Mouse (Mus musculus) intestine, postnatal 0 days (tissue): ENCODE measurements around the gene Ttc39a. TPM values are rescaled to one million over a fixed set of nuclear protein-coding genes. Genes with fewer than 3 reads are reported as not detected.

ENCODE experiments used
- ATAC-seq: fragments of 200-750 bp; cut with Nextera tagmentation; 2 replicates; pipeline ENCODE4 v1.8.0; 2017; ENCODE audit warnings: mild to moderate bottlenecking, moderate TSS enrichment, moderate library complexity
- H3K27ac ChIP-seq: fragments of 300-500 bp; sonication (generic); 2 replicates; pipeline ENCODE4 v1.5.1; 2014; ENCODE audit warnings: mild to moderate bottlenecking, low read depth, low read length, moderate library complexity
- H3K27me3 ChIP-seq: fragments of 300-500 bp; sonication (generic); replicated peaks from 2 replicates; pipeline ENCODE4 v1.6.1; 2014; ENCODE audit warnings: low read length, mixed read lengths; ENCODE audit not compliant: control insufficient read depth, insufficient read depth
- H3K36me3 ChIP-seq: fragments of 300-500 bp; sonication (generic); 2 replicates; pipeline ENCODE4 v1.6.1; 2014; ENCODE audit warnings: mild to moderate bottlenecking, moderate library complexity; ENCODE audit not compliant: control insufficient read depth, insufficient read depth
- H3K4me1 ChIP-seq: fragments of 300-500 bp; sonication (generic); replicated peaks from 2 replicates; pipeline ENCODE4 v1.6.1; 2014; ENCODE audit warnings: antibody characterized with exemption, low read length, mixed read lengths; ENCODE audit not compliant: control insufficient read depth, insufficient read depth
- H3K4me2 ChIP-seq: fragments of 300-500 bp; sonication (generic); replicated peaks from 2 replicates; pipeline ENCODE4 v1.6.1; 2014; ENCODE audit warnings: low read depth, mild to moderate bottlenecking, moderate library complexity
- H3K4me3 ChIP-seq: fragments of 300-500 bp; sonication (generic); 2 replicates; pipeline ENCODE4 v1.5.1; 2014; ENCODE audit warnings: low read depth, low read length
- H3K9ac ChIP-seq: fragments of 300-500 bp; sonication (generic); 2 replicates; pipeline ENCODE4 v1.6.1; 2014; ENCODE audit warnings: mild to moderate bottlenecking, low read depth, low read length
- H3K9me3 ChIP-seq: fragments of 300-500 bp; sonication (generic); 2 replicates; pipeline ENCODE4 v1.6.1; 2016; ENCODE audit warnings: mixed run types; ENCODE audit not compliant: control insufficient read depth
- CTCF ChIP-seq: sonication (generic); IDR thresholded peaks from 2 replicates; pipeline ENCODE4 v1.5.1; 2016; ENCODE audit warnings: low read depth, mild to moderate bottlenecking, control low read depth, antibody characterized with exemption, moderate library complexity
- WGBS: fragments of 180-500 bp; shearing (Covaris S2); extraction: QIAGEN DNeasy Blood & Tissue Kit; methylation state at CpG from one replicate; pipeline ENCODE4 v1.1.7; 2014; 5-methylcytosine and 5-hydroxymethylcytosine counted together
- polyA plus RNA-seq: library from polyadenylated mRNA; unstranded; fragments of >200 nt; fragmentation: Nextera tagmentation; extraction: Ambion mirVana; gene quantifications from 2 replicates; pipeline ENCODE4 v1.2.1, GENCODE M21; 2015

Ttc39a gene
- polyA plus RNA-seq, 1 experiment from 2014 or later = 7.5 TPM

GRCm38 (mm10) chr4:109444951-109445350 is 38.5 kb downstream of the Ttc39a start:
- WGBS = 89% methylated on average over 2 of the region's 2 CpGs

GRCm38 (mm10) chr4:109445397-109445796 is 39.0 kb downstream of the Ttc39a start:
- Histone ChIP-seq H3K9me3 (no peaks in the 10 kb centered on the region), H3K9ac (no peak overlapping the region), H3K36me3 (peaks cover 6% of the 10 kb centered on the region; the same call in 1 of the 2 replicates), H3K27me3 (no peaks in the 10 kb centered on the region), H3K4me3 (no peak overlapping the region), H3K27ac (no peak overlapping the region), H3K4me1 (no peaks in the 10 kb centered on the region), H3K4me2 (no peak overlapping the region)
- no peak for TF ChIP-seq CTCF
- 50% methylated on average over 2 of the region's 2 CpGs for WGBS
- ATAC-seq = no peak

More at GRCm38 (mm10) chr4:109444951-109445350, 38.5 kb downstream of the Ttc39a start:
- Histone ChIP-seq H3K27me3 (no peaks in the 10 kb centered on the region), H3K4me1 (no peaks in the 10 kb centered on the region), H3K9ac (no peak overlapping the region), H3K4me2 (no peak overlapping the region), H3K36me3 (peaks cover 6% of the 10 kb centered on the region; the same call in 1 of the 2 replicates), H3K9me3 (no peaks in the 10 kb centered on the region), H3K27ac (no peak overlapping the region), H3K4me3 (no peak overlapping the region)
- TF ChIP-seq CTCF = no peak
- ATAC-seq = no peak

GRCm38 (mm10) chr4:109445956-109446355 is 39.5 kb downstream of the Ttc39a start:
- Histone ChIP-seq H3K4me3 (no peak overlapping the region), H3K27me3 (no peaks in the 10 kb centered on the region), H3K36me3 (peaks cover 6% of the 10 kb centered on the region; the same call in 1 of the 2 replicates), H3K9ac (no peak overlapping the region), H3K4me1 (no peaks in the 10 kb centered on the region), H3K9me3 (no peaks in the 10 kb centered on the region), H3K27ac (no peak overlapping the region), H3K4me2 (no peak overlapping the region)
- 87% methylated on average over 1 of the region's 1 CpGs for WGBS
- TF ChIP-seq CTCF = no peak
- no peak for ATAC-seq

- no peak overlapping the region for H3K4me3 ChIP-seq
- H3K4me2 ChIP-seq = no peak overlapping the region
- no peak overlapping the region for H3K9ac ChIP-seq
- no peaks in the 10 kb centered on the region for H3K9me3 ChIP-seq
- no peak for TF ChIP-seq CTCF
- peaks cover 9% of the 10 kb centered on the region; the same call in 1 of the 2 replicates for H3K36me3 ChIP-seq
- no peaks in the 10 kb centered on the region for H3K27me3 ChIP-seq
- no peak for ATAC-seq
- H3K4me1 ChIP-seq = no peaks in the 10 kb centered on the region
- no peak overlapping the region for H3K27ac ChIP-seq
- 94% methylated on average over 2 of the region's 2 CpGs for WGBS
Measured at GRCm38 (mm10) chr4:109448531-109448930, 42.1 kb downstream of the Ttc39a start.

GRCm38 (mm10) chr4:109456821-109457220 is 50.4 kb downstream of the Ttc39a start:
- no peak for ATAC-seq
- Histone ChIP-seq H3K4me2 (no peak overlapping the region), H3K4me1 (no peaks in the 10 kb centered on the region), H3K27ac (no peak overlapping the region), H3K36me3 (peaks cover 10% of the 10 kb centered on the region; the same call in 1 of the 2 replicates), H3K9ac (no peak overlapping the region), H3K27me3 (no peaks in the 10 kb centered on the region), H3K4me3 (no peak overlapping the region), H3K9me3 (no peaks in the 10 kb centered on the region)
- no peak for TF ChIP-seq CTCF
- 67% methylated on average over 6 of the region's 6 CpGs for WGBS

- 48% methylated on average over 3 of the region's 3 CpGs for WGBS
- Histone ChIP-seq H3K9ac (no peak overlapping the region), H3K27me3 (no peaks in the 10 kb centered on the region), H3K27ac (no peak overlapping the region), H3K36me3 (0 out of 2 replicates have a peak, but pooled peaks cover under 1% of the 10 kb centered on the region), H3K4me3 (no peak overlapping the region), H3K9me3 (no peaks in the 10 kb centered on the region), H3K4me2 (no peak overlapping the region), H3K4me1 (no peaks in the 10 kb centered on the region)
- peak; percentile 51; the same call in 1 of the 2 replicates for ATAC-seq
- TF ChIP-seq CTCF = no peak
Measured at GRCm38 (mm10) chr4:109460421-109461179, 54.2 kb downstream of the Ttc39a start.
